Mouse (Mus musculus): Measurements from ENCODE around the gene Eif4ebp2.
A peak's percentile ranks its signal among the peaks of the same experiment; 100 is the strongest.

The Eif4ebp2 gene

DNA sequence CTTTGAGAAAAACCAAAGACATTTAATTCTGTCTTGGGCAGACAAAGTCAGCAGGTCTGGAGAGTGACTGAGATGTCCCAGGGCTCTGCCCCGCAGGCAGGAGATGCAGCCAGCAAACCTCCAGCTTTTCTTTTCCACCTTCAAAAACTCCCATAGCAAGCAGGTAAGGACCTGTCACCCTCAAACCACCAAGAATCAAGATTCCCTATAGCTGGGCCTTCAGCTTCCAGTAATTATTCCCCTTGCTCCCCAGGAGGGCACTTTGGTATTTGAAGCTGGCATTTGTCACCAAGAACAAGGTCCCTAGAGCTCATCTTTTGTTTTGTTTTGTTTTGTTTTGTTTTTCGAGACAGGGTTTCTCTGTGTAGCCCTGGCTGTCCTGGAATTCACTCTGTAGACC lies 35.4 kb downstream of the Eif4ebp2 start:
- DNase-seq: no peak

GRCm38 (mm10) chr10:61416561-61416960 lies 35.9 kb downstream of the Eif4ebp2 start:
- no peak for DNase-seq

DNA sequence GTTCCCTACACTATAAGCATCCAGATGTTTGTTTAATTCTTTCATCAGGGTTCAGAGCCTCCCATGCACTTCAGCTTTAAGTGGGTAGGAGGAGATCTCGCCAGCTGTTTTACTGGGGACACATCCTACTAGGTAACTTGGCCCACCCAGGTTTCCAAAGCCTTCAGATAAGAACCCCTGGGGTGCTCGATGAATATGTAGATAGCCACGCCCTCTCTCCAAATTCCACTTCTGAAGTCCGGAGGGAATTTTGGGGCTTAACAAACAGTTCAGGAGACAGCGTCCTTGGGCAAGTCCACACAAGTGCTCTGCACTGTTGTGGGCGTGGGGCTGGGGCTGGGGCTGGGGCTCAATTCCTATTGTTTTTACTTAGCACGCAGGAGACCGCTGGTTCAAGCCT lies 36.6 kb downstream of the Eif4ebp2 start:
- no peak for DNase-seq

DNA sequence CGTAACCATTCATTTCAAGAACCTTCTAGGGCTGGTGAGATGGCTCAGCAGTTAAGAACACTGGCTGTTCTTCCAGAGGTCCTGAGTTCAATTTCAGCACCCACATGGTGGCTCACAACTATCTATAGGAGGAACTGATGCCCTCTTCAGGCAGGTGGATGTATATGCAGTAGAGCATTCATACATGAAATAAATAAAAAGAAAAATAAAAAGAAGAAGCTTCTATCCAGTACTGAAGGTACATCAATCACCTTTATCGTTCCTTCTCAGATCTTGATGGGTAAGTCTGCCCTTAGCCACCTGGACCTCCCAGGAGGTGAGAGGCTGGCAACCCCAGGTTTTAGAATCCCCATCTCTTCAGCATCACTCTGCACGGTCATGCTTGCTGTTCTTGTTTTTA lies 37.2 kb downstream of the Eif4ebp2 start:
- DNase-seq: no peak

DNA sequence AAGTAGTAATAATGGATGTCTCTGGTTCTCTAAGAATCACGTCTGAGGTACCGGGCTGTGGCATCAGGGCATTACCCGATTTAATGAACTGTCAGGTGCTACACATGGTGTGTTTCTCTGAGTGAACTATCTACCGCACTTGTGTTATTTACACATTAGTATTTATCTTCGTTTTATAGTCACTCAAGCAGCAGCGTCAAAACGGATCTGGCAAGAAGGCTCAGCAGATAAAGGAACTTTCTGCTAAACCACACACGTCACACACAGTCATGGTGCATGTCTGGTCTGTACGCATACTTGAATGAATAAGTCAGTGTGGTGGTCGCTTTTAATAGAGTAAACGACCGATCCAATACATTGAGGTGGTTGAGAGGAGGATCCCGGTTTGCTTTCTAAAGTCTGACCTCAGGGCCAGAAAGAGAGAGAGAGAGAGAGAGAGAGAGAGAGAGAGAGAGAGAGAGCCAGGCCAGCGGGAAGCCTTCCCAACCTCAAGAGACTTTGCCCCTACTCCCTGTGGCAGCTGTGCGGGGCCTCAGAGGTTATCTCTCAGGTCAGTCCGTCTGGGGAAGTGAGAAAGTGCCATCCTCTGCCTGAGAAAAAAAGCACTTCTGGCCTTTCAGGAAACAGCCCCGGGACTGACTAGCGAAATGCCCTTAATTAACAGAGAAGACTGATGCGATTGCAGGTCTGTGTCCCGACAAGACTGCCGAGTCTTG lies 39.4 kb downstream of the Eif4ebp2 start:
- DNase-seq: no peak

DNA sequence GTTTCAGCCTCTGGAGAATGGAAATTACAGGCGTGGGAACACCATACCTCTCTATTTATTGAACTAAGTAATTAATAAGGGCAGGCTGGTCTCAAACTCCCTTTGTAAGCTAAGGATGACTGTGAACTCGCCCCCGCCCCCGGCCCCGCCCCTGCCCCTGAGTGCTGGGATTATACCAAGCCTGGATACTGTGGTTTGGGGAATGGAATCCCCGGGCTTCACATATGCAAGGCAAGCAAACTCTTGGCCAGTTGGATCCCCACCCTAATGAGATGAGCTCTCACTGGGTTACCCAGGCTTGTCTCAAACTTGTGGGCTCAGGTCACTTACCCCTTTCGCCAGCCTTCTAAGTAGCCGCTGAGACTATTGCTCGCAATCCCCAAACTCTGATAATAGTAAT lies 42.3 kb downstream of the Eif4ebp2 start:
- no peak for DNase-seq

DNA sequence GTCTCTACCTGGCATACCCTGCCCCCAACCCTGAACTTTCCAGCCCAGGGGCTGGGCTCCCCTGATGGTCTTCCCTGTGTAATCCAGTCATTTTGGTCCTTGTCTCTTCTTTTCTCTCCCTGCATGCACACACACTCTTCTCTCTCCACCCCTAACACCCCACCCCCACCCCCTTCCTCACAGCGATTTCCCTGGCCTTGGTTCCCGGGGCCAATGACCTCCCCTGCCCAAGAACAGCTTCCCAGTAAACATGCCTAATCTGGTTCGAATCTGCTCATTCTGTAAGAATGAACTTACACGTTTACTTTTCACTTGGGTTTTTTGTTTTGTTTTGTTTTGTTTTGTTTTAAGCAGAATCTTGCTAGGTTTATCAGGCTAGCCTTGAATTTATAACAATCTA lies 42.7 kb downstream of the Eif4ebp2 start:
- no peak for DNase-seq

DNA sequence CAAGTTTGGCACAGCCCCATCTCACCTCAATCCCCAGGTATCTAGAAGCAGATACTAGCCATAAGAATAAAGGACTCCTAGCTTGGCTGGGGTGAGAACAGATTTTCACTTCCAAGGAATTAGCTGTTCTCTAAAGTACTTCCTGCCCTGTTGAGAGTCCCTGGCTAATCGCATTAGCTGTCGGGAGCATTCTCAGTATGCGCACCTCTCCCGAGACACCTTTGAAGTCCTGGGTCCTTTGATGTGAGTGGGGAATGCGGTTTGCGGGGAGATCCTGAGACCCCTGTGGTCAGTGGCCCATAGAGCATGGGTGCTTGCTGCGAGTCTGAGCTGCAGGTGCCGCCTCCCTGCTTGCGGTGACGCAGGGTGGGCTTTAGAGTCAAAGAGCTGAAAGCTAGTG lies 46.5 kb downstream of the Eif4ebp2 start:
- no peak for DNase-seq

- no peak for DNase-seq
These were observed 49.5 kb downstream of the Eif4ebp2 start for GRCm38 (mm10) chr10:61402911-61403310.

GRCm38 (mm10) chr10:61402480-61402879 lies 50.0 kb downstream of the Eif4ebp2 start:
- DNase-seq: no peak

DNA sequence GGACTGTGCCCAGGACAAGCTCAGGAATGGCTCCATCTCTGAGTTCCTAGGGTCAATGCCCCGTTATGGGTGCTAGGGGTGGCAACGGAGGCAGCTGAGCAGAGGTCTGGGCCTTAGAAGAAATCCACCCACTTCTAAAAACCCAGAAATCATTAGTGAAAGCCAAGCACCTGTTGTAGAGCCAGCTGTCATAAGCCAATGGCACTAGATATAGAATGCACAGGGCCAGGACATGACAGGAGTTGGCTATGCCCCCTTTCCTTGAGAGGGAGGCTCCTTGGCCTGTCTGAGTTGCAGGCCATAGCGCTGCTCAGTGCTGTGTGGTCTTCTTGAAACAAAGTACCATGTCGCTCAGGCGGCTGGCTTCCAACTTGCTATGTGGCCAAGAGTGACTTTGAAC lies 52.1 kb downstream of the Eif4ebp2 start:
- DNase-seq: no peak

GRCm38 (mm10) chr10:61399156-61399734 lies 53.2 kb downstream of the Eif4ebp2 start:
- peak; percentile 57 for DNase-seq

DNA sequence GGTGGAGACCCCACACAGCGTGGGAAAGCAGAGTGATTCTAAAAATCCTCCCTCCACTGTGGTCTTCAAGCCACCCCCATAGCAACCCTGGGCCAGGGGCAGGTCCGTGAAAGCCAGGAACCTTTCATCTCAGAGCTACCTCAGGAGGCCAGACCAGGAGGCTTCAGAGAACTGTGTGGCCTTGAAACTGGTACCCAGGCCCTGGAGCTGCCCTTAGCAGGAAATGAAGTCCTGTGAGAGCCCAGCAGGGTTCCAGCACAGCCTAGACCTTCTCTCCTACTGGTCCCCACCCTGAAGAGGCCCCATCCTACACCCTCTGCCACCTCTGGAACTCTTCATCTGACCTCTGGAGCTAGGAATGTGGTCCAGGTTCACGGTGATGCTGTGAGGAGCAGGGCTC lies 54.3 kb downstream of the Eif4ebp2 start:
- no peak for DNase-seq

- no peak for DNase-seq
These were observed 57.9 kb downstream of the Eif4ebp2 start for GRCm38 (mm10) chr10:61394476-61395136.

DNA sequence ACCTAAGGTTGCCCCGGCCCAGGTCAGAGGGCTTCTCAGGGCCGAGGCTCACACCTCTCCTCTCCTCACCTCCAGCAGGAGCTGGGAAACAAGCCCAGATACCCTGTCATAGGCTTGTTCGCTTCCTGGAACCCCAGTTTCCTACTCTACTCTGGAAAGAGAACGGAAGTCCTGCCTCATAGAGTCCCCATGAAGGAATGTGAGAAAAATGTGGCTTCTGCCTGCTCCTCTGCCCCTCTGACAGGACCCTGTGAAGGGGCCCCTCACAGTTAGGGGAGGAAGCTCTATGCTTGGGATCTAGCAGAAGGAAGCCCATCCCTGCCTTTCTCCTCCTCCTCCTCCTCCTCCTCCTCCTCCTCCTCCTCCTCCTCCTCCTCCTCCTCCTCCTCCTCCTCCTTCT lies 59.9 kb downstream of the Eif4ebp2 start:
- no peak for DNase-seq

- no peak for DNase-seq
These were observed 62.3 kb downstream of the Eif4ebp2 start for GRCm38 (mm10) chr10:61390148-61390547.

GRCm38 (mm10) chr10:61389020-61389419 lies 63.4 kb downstream of the Eif4ebp2 start:
- no peak for DNase-seq

DNA sequence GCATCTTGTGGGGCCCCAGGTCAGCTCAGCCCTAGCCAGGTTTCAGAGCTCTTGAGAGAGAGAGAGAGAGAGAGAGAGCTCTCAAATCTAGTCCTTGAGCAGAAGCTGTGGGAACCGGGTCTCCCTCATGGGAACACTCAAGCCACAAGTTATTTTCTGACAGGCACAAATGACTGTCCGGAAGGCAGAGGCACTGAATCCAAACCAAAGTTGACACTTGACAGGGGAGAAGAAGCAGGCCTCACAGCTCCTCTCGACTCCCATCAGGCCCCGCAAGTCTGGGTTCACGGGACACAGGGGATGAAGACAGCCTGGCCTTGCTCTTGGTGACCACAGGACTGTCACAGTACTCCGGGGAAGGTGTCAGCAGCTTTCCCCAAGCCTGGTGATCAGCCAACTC lies 66.2 kb downstream of the Eif4ebp2 start:
- no peak for DNase-seq

- no peak for DNase-seq
These were observed 67.3 kb downstream of the Eif4ebp2 start for GRCm38 (mm10) chr10:61385174-61385573.

DNA sequence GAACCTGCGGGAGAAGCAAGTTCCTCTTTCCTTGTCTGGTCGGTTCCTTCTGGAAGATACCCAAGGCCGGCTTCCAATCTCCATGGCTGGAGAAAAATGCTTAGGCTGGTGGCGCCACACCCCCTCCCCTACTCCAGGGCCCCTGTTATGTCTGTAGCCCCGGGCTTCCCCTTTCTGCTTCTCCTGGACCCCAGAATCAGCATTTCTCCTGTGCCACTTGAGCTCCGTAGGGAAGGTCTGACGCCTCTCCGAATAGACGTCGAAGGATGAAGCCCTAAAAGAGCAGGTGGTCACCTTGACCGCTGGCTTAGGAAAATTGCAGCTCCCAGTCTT lies 68.8 kb downstream of the Eif4ebp2 start:
- DNase-seq: no peak

GRCm38 (mm10) chr10:61383021-61383714 lies 69.3 kb downstream of the Eif4ebp2 start, which contains the start of gene Pald1:
TSS of gene Pald1 (minus strand) at chr10:61383530.
- DNase-seq: peak; percentile 58

DNA sequence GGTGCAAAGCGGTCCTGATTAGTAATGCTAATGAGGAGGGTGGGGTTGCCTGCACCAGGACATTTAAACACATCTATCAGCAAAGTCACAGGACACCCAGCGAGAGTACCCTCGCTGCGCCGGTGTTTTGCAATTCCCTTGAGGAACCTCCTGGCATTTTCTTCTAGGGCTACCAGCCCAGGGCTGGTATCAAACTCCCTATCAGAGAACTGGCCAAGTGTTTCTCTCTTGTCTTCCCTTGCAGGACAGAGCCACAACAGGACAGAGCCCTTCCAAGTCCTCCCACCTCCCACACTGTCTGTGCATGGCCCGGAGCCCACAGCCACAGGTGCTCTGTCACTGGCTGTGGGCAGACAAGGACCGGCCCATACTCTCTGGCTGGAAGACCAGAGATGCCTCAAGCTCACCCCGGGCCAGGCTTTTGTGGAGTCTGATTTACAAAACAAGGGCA lies 70.2 kb downstream of the Eif4ebp2 start:
- no peak for DNase-seq

GRCm38 (mm10) chr10:61381823-61382222 lies 70.6 kb downstream of the Eif4ebp2 start:
- no peak for DNase-seq

- DNase-seq: no peak
These were observed 72.3 kb downstream of the Eif4ebp2 start for GRCm38 (mm10) chr10:61380186-61380585.

All from right cerebral cortex, adult 18-20 months (tissue).